Mouse (Mus musculus) right cerebral cortex, postnatal 10 days (tissue): ENCODE measurements around the gene Ptpn12.
"Not testable (repeated sequence)": the region's sequence is repeated elsewhere in the genome, so short reads cannot be mapped to it uniquely, and the experiment has no call there.

Source experiments
- DNase-seq, 2 experiments: peaks; one replicate each; pipeline ENCODE4 v3.0.0; 2021; ENCODE audit warnings: low spot score in 2 of 2

Gene Ptpn12

GRCm38 (mm10) chr5:20951666-20952281 is 103.9 kb downstream of the Ptpn12 start:
- peak; percentile 97 to 98 for DNase-seq

GRCm38 (mm10) chr5:20950855-20951650 is 104.7 kb downstream of the Ptpn12 start:
- peak; percentile 69 to 70 for DNase-seq

- DNase-seq: no peak
Observed at GRCm38 (mm10) chr5:20950516-20950854, 105.2 kb downstream of the Ptpn12 start.

GRCm38 (mm10) chr5:20950093-20950492 is 105.6 kb downstream of the Ptpn12 start:
- DNase-seq: no peak

GRCm38 (mm10) chr5:20946906-20947305 is 108.8 kb downstream of the Ptpn12 start:
- DNase-seq: no peak

GRCm38 (mm10) chr5:20944961-20945748 is 110.6 kb downstream of the Ptpn12 start:
- DNase-seq: no peak

GRCm38 (mm10) chr5:20943791-20944190 is 111.9 kb downstream of the Ptpn12 start:
- not testable (repeated sequence) for DNase-seq

GRCm38 (mm10) chr5:20942523-20942922 is 113.2 kb downstream of the Ptpn12 start:
- no peak for DNase-seq

GRCm38 (mm10) chr5:20941205-20941604 is 114.5 kb downstream of the Ptpn12 start:
- DNase-seq: no peak

GRCm38 (mm10) chr5:20940696-20941095 is 115.0 kb downstream of the Ptpn12 start:
- no peak for DNase-seq

- no peak for DNase-seq
Observed at GRCm38 (mm10) chr5:20940040-20940571, 115.6 kb downstream of the Ptpn12 start.

- no peak for DNase-seq
Observed at GRCm38 (mm10) chr5:20938523-20938922, 117.2 kb downstream of the Ptpn12 start.
